Mouse (Mus musculus) limb, embryonic 14.5 days (tissue): Measurements from ENCODE around the gene Slc12a9. TPM values are rescaled to one million over a fixed set of nuclear protein-coding genes. Genes with fewer than 3 reads are reported as not detected.

Experiments used
- ATAC-seq: fragments of 200-750 bp; cut with Nextera tagmentation; 2 replicates; pipeline ENCODE4 v1.8.0; 2017; ENCODE audit warnings: low read depth, moderate number of reproducible peaks, moderate TSS enrichment; ENCODE audit not compliant: low FRiP score
- DNase-seq: peaks from one replicate; pipeline ENCODE4 v3.0.0-alpha.2; 2015; ENCODE audit warnings: low spot score
- H3K27ac ChIP-seq: fragments of 300-500 bp; sonication (generic); replicated peaks from 2 replicates; pipeline ENCODE4 v1.5.1; 2014; ENCODE audit warnings: low read depth, mild to moderate bottlenecking, low read length, moderate library complexity, mixed read lengths
- H3K27me3 ChIP-seq: fragments of 300-500 bp; sonication (generic); 2 replicates; pipeline ENCODE4 v1.6.1; 2014; ENCODE audit warnings: low read length, mixed read lengths; ENCODE audit not compliant: control insufficient read depth, insufficient read depth
- H3K36me3 ChIP-seq: fragments of 300-500 bp; sonication (generic); 2 replicates; pipeline ENCODE4 v1.6.1; 2014; ENCODE audit warnings: mild to moderate bottlenecking, low read length, moderate library complexity, mixed read lengths; ENCODE audit not compliant: control insufficient read depth, insufficient read depth
- H3K4me1 ChIP-seq: fragments of 300-500 bp; sonication (generic); 2 replicates; pipeline ENCODE4 v1.6.1; 2014; ENCODE audit warnings: antibody characterized with exemption, low read length, mixed read lengths; ENCODE audit not compliant: control insufficient read depth, insufficient read depth
- H3K4me2 ChIP-seq: fragments of 300-500 bp; sonication (generic); replicated peaks from 2 replicates; pipeline ENCODE4 v1.6.1; 2014; ENCODE audit warnings: low read depth, mild to moderate bottlenecking, low read length, moderate library complexity; ENCODE audit not compliant: severe bottlenecking
- H3K4me3 ChIP-seq: fragments of 300-500 bp; sonication (generic); replicated peaks from 2 replicates; pipeline ENCODE4 v1.5.1; 2014; ENCODE audit warnings: low read length
- H3K9ac ChIP-seq: fragments of 300-500 bp; sonication (generic); 2 replicates; pipeline ENCODE4 v1.6.1; 2014; ENCODE audit warnings: mild to moderate bottlenecking, low read depth, low read length, moderate library complexity; ENCODE audit not compliant: severe bottlenecking
- H3K9me3 ChIP-seq: fragments of 300-500 bp; sonication (generic); 2 replicates; pipeline ENCODE4 v1.6.1; 2016; ENCODE audit warnings: low read length; ENCODE audit not compliant: control insufficient read depth
- POLR2A ChIP-seq: fragments of 200-500 bp; IDR thresholded peaks from 2 replicates; pipeline ENCODE4 v1.8.0; 2012; ENCODE audit warnings: inconsistent platforms, mild to moderate bottlenecking, moderate library complexity, borderline replicate concordance; ENCODE audit not compliant: insufficient read depth, insufficient read length; ENCODE audit errors: extremely low read depth
- WGBS: fragments of 180-500 bp; shearing (Covaris S2); extraction: QIAGEN DNeasy Blood & Tissue Kit; methylation state at CpG from one replicate; pipeline ENCODE4 v1.1.7; 2014; 5-methylcytosine and 5-hydroxymethylcytosine counted together
- microRNA-seq: library from miRNA; unstranded; fragments of <30 nt; microRNA quantifications from one replicate; pipeline ENCODE4, GENCODE M21; 2016
- polyA plus RNA-seq, 2 experiments: library from polyadenylated mRNA; depleted of rRNA in 1 of 2; stranded (reverse) in 1 of 2; unstranded in 1 of 2; fragments of >200 nt; fragmentation: Nextera tagmentation in 1 of 2; extraction: Ambion mirVana in 1 of 2; gene quantifications; 2 replicates each; pipeline versions ENCODE4 v1.2.1 to v1.2.3; 2012 to 2014

Slc12a9 gene
- polyA plus RNA-seq, 2 experiments: 8.0 to 20.2 TPM

GRCm38 (mm10) chr5:137277360-137278342, 55.7 kb downstream of the Slc12a9 start:
- no peak overlapping the region for H3K4me2 ChIP-seq
- H3K9ac ChIP-seq: no peak overlapping the region
- H3K27me3 ChIP-seq: no peaks in the 10 kb centered on the region
- H3K9me3 ChIP-seq: peaks cover 9% of the 10 kb centered on the region; the same call in 1 of the 2 replicates
- no peak overlapping the region for H3K27ac ChIP-seq
- H3K36me3 ChIP-seq: no peaks in the 10 kb centered on the region
- 26% methylated on average over 18 of the region's 18 CpGs for WGBS
- TF ChIP-seq POLR2A: no peak
- ATAC-seq (peak; percentile 83), DNase-seq (no peak)
- H3K4me3 ChIP-seq: no peak overlapping the region
- H3K4me1 ChIP-seq: no peaks in the 10 kb centered on the region

- no peak for ATAC-seq
- Histone ChIP-seq H3K27me3 (no peaks in the 10 kb centered on the region), H3K9me3 (peaks cover 6% of the 10 kb centered on the region; the same call in 1 of the 2 replicates), H3K4me3 (no peak overlapping the region), H3K4me2 (peak overlapping the region; percentile 30), H3K36me3 (no peaks in the 10 kb centered on the region), H3K9ac (0 out of 2 replicates have a peak overlapping the region, but pooled peaks have one; percentile 28), H3K27ac (no peak overlapping the region), H3K4me1 (peaks cover 3% of the 10 kb centered on the region; the same call in 1 of the 2 replicates)
- 27% methylated on average over 16 of the region's 18 CpGs for WGBS
- no peak for DNase-seq
- TF ChIP-seq POLR2A: no peak
Observed at GRCm38 (mm10) chr5:137268131-137268910, 65.1 kb downstream of the Slc12a9 start.

- 88% methylated on average over 11 of the region's 11 CpGs for WGBS
- Histone ChIP-seq H3K4me2 (no peak overlapping the region), H3K27ac (no peak overlapping the region), H3K9me3 (no peaks in the 10 kb centered on the region), H3K9ac (no peak overlapping the region), H3K4me1 (peaks cover 3% of the 10 kb centered on the region; the same call in 1 of the 2 replicates), H3K36me3 (no peaks in the 10 kb centered on the region), H3K4me3 (no peak overlapping the region), H3K27me3 (no peaks in the 10 kb centered on the region)
- DNase-seq (no peak), ATAC-seq (no peak)
- TF ChIP-seq POLR2A: no peak
Observed at GRCm38 (mm10) chr5:137264787-137265186, 68.6 kb downstream of the Slc12a9 start.

Small RNA genes within 50 kb of the gene (microRNA-seq; reads per million reads assigned to microRNA genes)
- gene Mir7036 (0.92 reads per million), gene Mir8116 (not detected)

Other genes starting within 250 kb of the Slc12a9 start
- 3.1 and 4.0 TPM in 2 replicates for gene Trim56, start 217.4 kb downstream of the Slc12a9 start, polyA plus RNA-seq (2012; rRNA removed)
- gene Trim56, start 217.4 kb downstream of the Slc12a9 start, polyA plus RNA-seq (2014; fragmentation: Nextera tagmentation; extraction: Ambion mirVana): 9.1 and 9.5 TPM in 2 replicates
- gene Muc3, start 184.3 kb downstream of the Slc12a9 start, polyA plus RNA-seq (2012; rRNA removed): not detected in 2 replicates
- not detected in 2 replicates for gene Muc3, start 184.3 kb downstream of the Slc12a9 start, polyA plus RNA-seq (2014; fragmentation: Nextera tagmentation; extraction: Ambion mirVana)
- 0.73 and 1.4 TPM in 2 replicates for gene Muc3a, start 121.2 kb downstream of the Slc12a9 start, polyA plus RNA-seq (2012; rRNA removed)
- gene Muc3a, start 121.2 kb downstream of the Slc12a9 start, polyA plus RNA-seq (2014; fragmentation: Nextera tagmentation; extraction: Ambion mirVana): 0.10 TPM in 1 of 2 replicates, not detected in the other
- 21.8 and 28.7 TPM in 2 replicates for gene Ache, start 46.1 kb downstream of the Slc12a9 start, polyA plus RNA-seq (2012; rRNA removed)
- gene Ache, start 46.1 kb downstream of the Slc12a9 start, polyA plus RNA-seq (2014; fragmentation: Nextera tagmentation; extraction: Ambion mirVana): 18.0 and 21.8 TPM in 2 replicates
- gene Ufsp1, start 39.0 kb downstream of the Slc12a9 start, polyA plus RNA-seq (2012; rRNA removed): 10.4 and 10.5 TPM in 2 replicates
- 9.8 and 10.2 TPM in 2 replicates for gene Ufsp1, start 39.0 kb downstream of the Slc12a9 start, polyA plus RNA-seq (2014; fragmentation: Nextera tagmentation; extraction: Ambion mirVana)
- 263 and 300 TPM in 2 replicates for gene Srrt, start 25.9 kb downstream of the Slc12a9 start, polyA plus RNA-seq (2012; rRNA removed)
- gene Srrt, start 25.9 kb downstream of the Slc12a9 start, polyA plus RNA-seq (2014; fragmentation: Nextera tagmentation; extraction: Ambion mirVana): 104 and 109 TPM in 2 replicates
- 131 and 155 TPM in 2 replicates for gene Trip6, start 19.2 kb downstream of the Slc12a9 start, polyA plus RNA-seq (2012; rRNA removed)
- gene Trip6, start 19.2 kb downstream of the Slc12a9 start, polyA plus RNA-seq (2014; fragmentation: Nextera tagmentation; extraction: Ambion mirVana): 91.0 and 105 TPM in 2 replicates
- 102 and 125 TPM in 2 replicates for gene Ephb4, start 16.5 kb upstream of the Slc12a9 start, polyA plus RNA-seq (2012; rRNA removed)
- gene Ephb4, start 16.5 kb upstream of the Slc12a9 start, polyA plus RNA-seq (2014; fragmentation: Nextera tagmentation; extraction: Ambion mirVana): 78.1 and 92.1 TPM in 2 replicates
- gene Zan, start 143.5 kb upstream of the Slc12a9 start, polyA plus RNA-seq (2012; rRNA removed): 0.35 and 0.37 TPM in 2 replicates
- gene Zan, start 143.5 kb upstream of the Slc12a9 start, polyA plus RNA-seq (2014; fragmentation: Nextera tagmentation; extraction: Ambion mirVana): 0.11 TPM in 1 of 2 replicates, not detected in the other
- gene Pop7, start 168.9 kb upstream of the Slc12a9 start, polyA plus RNA-seq (2012; rRNA removed): 40.6 and 50.4 TPM in 2 replicates
- gene Pop7, start 168.9 kb upstream of the Slc12a9 start, polyA plus RNA-seq (2014; fragmentation: Nextera tagmentation; extraction: Ambion mirVana): 52.1 and 54.2 TPM in 2 replicates
- 45.1 and 51.5 TPM in 2 replicates for gene Gigyf1, start 185.0 kb upstream of the Slc12a9 start, polyA plus RNA-seq (2012; rRNA removed)
- gene Gigyf1, start 185.0 kb upstream of the Slc12a9 start, polyA plus RNA-seq (2014; fragmentation: Nextera tagmentation; extraction: Ambion mirVana): 11.8 and 13.3 TPM in 2 replicates
- gene Epo, start 199.6 kb upstream of the Slc12a9 start, polyA plus RNA-seq (2012; rRNA removed): 0.12 and 0.19 TPM in 2 replicates
- gene Epo, start 199.6 kb upstream of the Slc12a9 start, polyA plus RNA-seq (2014; fragmentation: Nextera tagmentation; extraction: Ambion mirVana): 0.83 TPM in 1 of 2 replicates, not detected in the other
- gene Gnb2, start 199.9 kb upstream of the Slc12a9 start, polyA plus RNA-seq (2012; rRNA removed): 770 and 1,100 TPM in 2 replicates
- 460 and 474 TPM in 2 replicates for gene Gnb2, start 199.9 kb upstream of the Slc12a9 start, polyA plus RNA-seq (2014; fragmentation: Nextera tagmentation; extraction: Ambion mirVana)
- gene Actl6b, start 219.9 kb upstream of the Slc12a9 start, polyA plus RNA-seq (2012; rRNA removed): 0.92 and 1.1 TPM in 2 replicates
- gene Actl6b, start 219.9 kb upstream of the Slc12a9 start, polyA plus RNA-seq (2014; fragmentation: Nextera tagmentation; extraction: Ambion mirVana): 0.21 and 0.39 TPM in 2 replicates
- 1.6 and 2.1 TPM in 2 replicates for gene Tfr2, start 236.2 kb upstream of the Slc12a9 start, polyA plus RNA-seq (2012; rRNA removed)
- 0.79 and 1.3 TPM in 2 replicates for gene Tfr2, start 236.2 kb upstream of the Slc12a9 start, polyA plus RNA-seq (2014; fragmentation: Nextera tagmentation; extraction: Ambion mirVana)